Mouse (Mus musculus): ENCODE data around the gene Ptpn14. TPM values are rescaled to one million over a fixed set of nuclear protein-coding genes. Genes with fewer than 3 reads are reported as not detected.

Gene Ptpn14
- polyA plus RNA-seq, 1 experiment from 2014 or later = 8.6 TPM

GRCm38 (mm10) chr1:189860942-189861315 is 132.9 kb downstream of the Ptpn14 start:
- peak overlapping the region; percentile 87 for H3K27ac ChIP-seq
- H3K4me1 ChIP-seq = 0 out of 2 replicates have a peak, but pooled peaks cover 16% of the 10 kb centered on the region
- H3K4me2 ChIP-seq = no peak overlapping the region
- H3K27me3 ChIP-seq = no peaks in the 10 kb centered on the region
- ATAC-seq (ENCODE audit: borderline replicate concordance, extremely low read depth, low FRiP score, low TSS enrichment) = peak; percentile 62
- H3K36me3 ChIP-seq = peaks cover 31% of the 10 kb centered on the region; the same call in 1 of the 2 replicates
- H3K9ac ChIP-seq = no peak overlapping the region
- WGBS = 39% methylated on average over 12 of the region's 12 CpGs
- no peak overlapping the region for H3K4me3 ChIP-seq
- H3K9me3 ChIP-seq = no peaks in the 10 kb centered on the region

- peaks cover 34% of the 10 kb centered on the region for H3K4me1 ChIP-seq
- no peak overlapping the region for H3K4me2 ChIP-seq
- 89% methylated on average over 3 of the region's 3 CpGs for WGBS
- peaks cover 16% of the 10 kb centered on the region; the same call in 1 of the 2 replicates for H3K36me3 ChIP-seq
- H3K27me3 ChIP-seq = no peaks in the 10 kb centered on the region
- H3K4me3 ChIP-seq = no peak overlapping the region
- no peak for ATAC-seq (ENCODE audit: borderline replicate concordance, extremely low read depth, low FRiP score, low TSS enrichment)
- no peaks in the 10 kb centered on the region for H3K9me3 ChIP-seq
- H3K9ac ChIP-seq = no peak overlapping the region
- H3K27ac ChIP-seq = no peak overlapping the region
These were observed 135.7 kb downstream of the Ptpn14 start for GRCm38 (mm10) chr1:189863727-189864126.

- 71% methylated on average over 9 of the region's 9 CpGs for WGBS
- ATAC-seq (ENCODE audit: borderline replicate concordance, extremely low read depth, low FRiP score, low TSS enrichment) = no peak
- Histone ChIP-seq H3K27ac (no peak overlapping the region), H3K27me3 (no peaks in the 10 kb centered on the region), H3K4me3 (no peak overlapping the region), H3K4me2 (no peak overlapping the region), H3K4me1 (peaks cover 34% of the 10 kb centered on the region), H3K9ac (no peak overlapping the region), H3K9me3 (no peaks in the 10 kb centered on the region), H3K36me3 (peaks cover 16% of the 10 kb centered on the region; the same call in 1 of the 2 replicates)
These were observed 136.2 kb downstream of the Ptpn14 start for GRCm38 (mm10) chr1:189864301-189864700.

- H3K4me2 ChIP-seq = no peak overlapping the region
- ATAC-seq (ENCODE audit: borderline replicate concordance, extremely low read depth, low FRiP score, low TSS enrichment) = no peak
- H3K27me3 ChIP-seq = no peaks in the 10 kb centered on the region
- H3K9me3 ChIP-seq = no peaks in the 10 kb centered on the region
- no peak overlapping the region for H3K27ac ChIP-seq
- H3K36me3 ChIP-seq = peaks cover 18% of the 10 kb centered on the region; the same call in 1 of the 2 replicates
- 79% methylated on average over 15 of the region's 15 CpGs for WGBS
- no peak overlapping the region for H3K4me3 ChIP-seq
- no peak overlapping the region for H3K9ac ChIP-seq
- peaks cover 34% of the 10 kb centered on the region for H3K4me1 ChIP-seq
These were observed 136.9 kb downstream of the Ptpn14 start for GRCm38 (mm10) chr1:189864846-189865560.

GRCm38 (mm10) chr1:189866621-189867020 is 138.6 kb downstream of the Ptpn14 start:
- 58% methylated on average over 6 of the region's 6 CpGs for WGBS
- Histone ChIP-seq H3K27ac (peak overlapping the region; percentile 83), H3K4me2 (no peak overlapping the region; the same call in 1 of the 2 replicates), H3K4me3 (no peak overlapping the region), H3K36me3 (peaks cover 28% of the 10 kb centered on the region; the same call in 1 of the 2 replicates), H3K9ac (no peak overlapping the region), H3K4me1 (peaks cover 23% of the 10 kb centered on the region), H3K27me3 (no peaks in the 10 kb centered on the region), H3K9me3 (no peaks in the 10 kb centered on the region)
- no peak for ATAC-seq (ENCODE audit: borderline replicate concordance, extremely low read depth, low FRiP score, low TSS enrichment)

GRCm38 (mm10) chr1:189867034-189867433 is 139.0 kb downstream of the Ptpn14 start:
- Histone ChIP-seq H3K4me1 (peaks cover 19% of the 10 kb centered on the region), H3K9me3 (no peaks in the 10 kb centered on the region), H3K36me3 (peaks cover 30% of the 10 kb centered on the region; the same call in 1 of the 2 replicates), H3K9ac (no peak overlapping the region), H3K27me3 (no peaks in the 10 kb centered on the region), H3K4me2 (peak overlapping the region; percentile 23; the same call in 1 of the 2 replicates), H3K4me3 (no peak overlapping the region), H3K27ac (peak overlapping the region; percentile 83)
- ATAC-seq (ENCODE audit: borderline replicate concordance, extremely low read depth, low FRiP score, low TSS enrichment) = 0 out of 2 replicates have a peak, but pooled peaks have one; percentile 2
- 16% methylated on average over 5 of the region's 5 CpGs for WGBS

GRCm38 (mm10) chr1:189867497-189867896 is 139.4 kb downstream of the Ptpn14 start:
- Histone ChIP-seq H3K9me3 (no peaks in the 10 kb centered on the region), H3K36me3 (peaks cover 30% of the 10 kb centered on the region; the same call in 1 of the 2 replicates), H3K4me3 (no peak overlapping the region), H3K27me3 (no peaks in the 10 kb centered on the region), H3K27ac (peak overlapping the region; percentile 83), H3K4me1 (peaks cover 18% of the 10 kb centered on the region), H3K4me2 (peak overlapping the region; percentile 23; the same call in 1 of the 2 replicates), H3K9ac (no peak overlapping the region)
- peak; percentile 73; the same call in 1 of the 2 replicates for ATAC-seq (ENCODE audit: borderline replicate concordance, extremely low read depth, low FRiP score, low TSS enrichment)
- 16% methylated on average over 9 of the region's 9 CpGs for WGBS

GRCm38 (mm10) chr1:189868036-189868435 is 140.0 kb downstream of the Ptpn14 start:
- Histone ChIP-seq H3K27ac (peak overlapping the region; percentile 83), H3K4me3 (no peak overlapping the region), H3K27me3 (no peaks in the 10 kb centered on the region), H3K36me3 (peaks cover 26% of the 10 kb centered on the region; the same call in 1 of the 2 replicates), H3K9me3 (no peaks in the 10 kb centered on the region), H3K9ac (no peak overlapping the region), H3K4me2 (no peak overlapping the region), H3K4me1 (peaks cover 18% of the 10 kb centered on the region)
- WGBS = 60% methylated on average over 10 of the region's 10 CpGs
- ATAC-seq (ENCODE audit: borderline replicate concordance, extremely low read depth, low FRiP score, low TSS enrichment) = peak; percentile 33; the same call in 1 of the 2 replicates

GRCm38 (mm10) chr1:189869651-189870270 is 141.7 kb downstream of the Ptpn14 start:
- 84% methylated on average over 18 of the region's 18 CpGs for WGBS
- Histone ChIP-seq H3K9me3 (no peaks in the 10 kb centered on the region), H3K4me2 (no peak overlapping the region), H3K4me3 (no peak overlapping the region), H3K36me3 (peaks cover 13% of the 10 kb centered on the region; the same call in 1 of the 2 replicates), H3K9ac (no peak overlapping the region), H3K27ac (no peak overlapping the region), H3K4me1 (peaks cover 27% of the 10 kb centered on the region), H3K27me3 (no peaks in the 10 kb centered on the region)
- ATAC-seq (ENCODE audit: borderline replicate concordance, extremely low read depth, low FRiP score, low TSS enrichment) = no peak

- Histone ChIP-seq H3K27me3 (no peaks in the 10 kb centered on the region), H3K4me1 (peaks cover 34% of the 10 kb centered on the region), H3K4me2 (no peak overlapping the region), H3K9me3 (no peaks in the 10 kb centered on the region), H3K27ac (no peak overlapping the region), H3K4me3 (no peak overlapping the region), H3K9ac (no peak overlapping the region), H3K36me3 (peaks cover 13% of the 10 kb centered on the region; the same call in 1 of the 2 replicates)
- ATAC-seq (ENCODE audit: borderline replicate concordance, extremely low read depth, low FRiP score, low TSS enrichment) = no peak
- WGBS = 81% methylated on average over 8 of the region's 8 CpGs
These were observed 142.5 kb downstream of the Ptpn14 start for GRCm38 (mm10) chr1:189870539-189870938.

- WGBS = 81% methylated on average over 8 of the region's 8 CpGs
- ATAC-seq (ENCODE audit: borderline replicate concordance, extremely low read depth, low FRiP score, low TSS enrichment) = no peak
- H3K27ac ChIP-seq = no peak overlapping the region
- H3K36me3 ChIP-seq = peaks cover 13% of the 10 kb centered on the region; the same call in 1 of the 2 replicates
- H3K4me3 ChIP-seq = no peak overlapping the region
- H3K4me1 ChIP-seq = peaks cover 38% of the 10 kb centered on the region
- no peak overlapping the region for H3K4me2 ChIP-seq
- H3K9me3 ChIP-seq = no peaks in the 10 kb centered on the region
- no peak overlapping the region for H3K9ac ChIP-seq
- H3K27me3 ChIP-seq = no peaks in the 10 kb centered on the region
These were observed 143.6 kb downstream of the Ptpn14 start for GRCm38 (mm10) chr1:189871625-189872024.

- H3K9ac ChIP-seq = no peak overlapping the region
- H3K36me3 ChIP-seq = peaks cover 13% of the 10 kb centered on the region; the same call in 1 of the 2 replicates
- no peak for ATAC-seq (ENCODE audit: borderline replicate concordance, extremely low read depth, low FRiP score, low TSS enrichment)
- H3K4me1 ChIP-seq = peaks cover 34% of the 10 kb centered on the region
- no peak overlapping the region for H3K4me3 ChIP-seq
- no peak overlapping the region for H3K27ac ChIP-seq
- no peaks in the 10 kb centered on the region for H3K27me3 ChIP-seq
- H3K4me2 ChIP-seq = no peak overlapping the region
- no peaks in the 10 kb centered on the region for H3K9me3 ChIP-seq
- WGBS = 71% methylated on average over 4 of the region's 4 CpGs
These were observed 144.0 kb downstream of the Ptpn14 start for GRCm38 (mm10) chr1:189872050-189872449.

Data from lung, embryonic 15.5 days (tissue).